Mouse (Mus musculus) hindbrain, embryonic 14.5 days (tissue): ENCODE results near the gene Runx1. TPM values are rescaled to one million over a fixed set of nuclear protein-coding genes. Genes with fewer than 3 reads are reported as not detected.

Experiments
- ATAC-seq: fragments of 200-750 bp; cut with Nextera tagmentation; 2 replicates; pipeline ENCODE4 v1.8.0; 2017; ENCODE audit warnings: moderate number of reproducible peaks, mild to moderate bottlenecking, moderate TSS enrichment, moderate library complexity; ENCODE audit not compliant: low FRiP score
- DNase-seq: peaks from one replicate; pipeline ENCODE4 v3.0.0-alpha.2; 2015; ENCODE audit warnings: low spot score
- H3K27ac ChIP-seq: fragments of 300-500 bp; sonication (generic); 2 replicates; pipeline ENCODE4 v1.5.1; 2014; ENCODE audit warnings: mild to moderate bottlenecking, moderate library complexity
- H3K27me3 ChIP-seq: fragments of 300-500 bp; sonication (generic); 2 replicates; pipeline ENCODE4 v1.6.1; 2014; ENCODE audit warnings: mild to moderate bottlenecking, low read length, mixed read lengths; ENCODE audit not compliant: control insufficient read depth, insufficient read depth
- H3K36me3 ChIP-seq: fragments of 300-500 bp; sonication (generic); replicated peaks from 2 replicates; pipeline ENCODE4 v1.6.1; 2014; ENCODE audit not compliant: control insufficient read depth, insufficient read depth
- H3K4me1 ChIP-seq: fragments of 300-500 bp; sonication (generic); replicated peaks from 2 replicates; pipeline ENCODE4 v1.6.1; 2014; ENCODE audit warnings: antibody characterized with exemption, low read length, mixed read lengths; ENCODE audit not compliant: control insufficient read depth, insufficient read depth
- H3K4me2 ChIP-seq: fragments of 300-500 bp; sonication (generic); replicated peaks from 2 replicates; pipeline ENCODE4 v1.6.1; 2014; ENCODE audit warnings: mild to moderate bottlenecking, moderate library complexity
- H3K4me3 ChIP-seq: fragments of 300-500 bp; sonication (generic); replicated peaks from 2 replicates; pipeline ENCODE4 v1.5.1; 2014; ENCODE audit warnings: mild to moderate bottlenecking, low read length
- H3K9ac ChIP-seq: fragments of 300-500 bp; sonication (generic); 2 replicates; pipeline ENCODE4 v1.6.1; 2014
- H3K9me3 ChIP-seq: fragments of 300-500 bp; sonication (generic); 2 replicates; pipeline ENCODE4 v1.6.1; 2016; ENCODE audit warnings: low read length; ENCODE audit not compliant: control insufficient read depth
- WGBS: fragments of 180-500 bp; shearing (Covaris S2); extraction: QIAGEN DNeasy Blood & Tissue Kit; methylation state at CpG from one replicate; pipeline ENCODE4 v1.1.7; 2014; 5-methylcytosine and 5-hydroxymethylcytosine counted together
- polyA plus RNA-seq: library from polyadenylated mRNA; unstranded; fragments of >200 nt; fragmentation: Nextera tagmentation; extraction: Ambion mirVana; gene quantifications from 2 replicates; pipeline ENCODE4 v1.2.1, GENCODE M21; 2014

Runx1 gene
- polyA plus RNA-seq, 1 experiment from 2014 or later, result 2.2 TPM

DNA sequence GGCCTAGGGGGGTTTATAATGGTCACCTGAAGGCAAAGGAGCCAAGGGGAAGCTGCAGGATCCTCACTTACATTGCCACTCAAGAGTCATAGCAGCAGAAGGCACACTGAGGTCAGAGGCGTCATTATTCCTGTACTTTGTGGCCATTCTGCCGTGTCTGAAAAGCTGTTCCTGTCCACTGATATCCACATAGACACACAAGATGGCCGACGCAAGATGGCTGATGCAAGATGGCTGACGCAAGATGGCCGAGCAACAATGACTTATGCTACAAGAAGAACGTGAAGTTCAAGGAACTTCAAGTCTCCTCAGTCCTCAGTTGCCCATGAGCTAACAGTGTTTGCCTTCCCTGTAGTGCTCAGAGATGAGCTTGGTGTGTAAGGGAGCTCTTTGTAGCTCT, 196.1 kb downstream of the Runx1 start:
- DNase-seq, result no peak
- no peaks in the 10 kb centered on the region for H3K27me3 ChIP-seq
- no peak overlapping the region for H3K4me2 ChIP-seq
- WGBS, result 94% methylated on average over 7 of the region's 7 CpGs
- ATAC-seq, result no peak
- H3K4me1 ChIP-seq, result no peaks in the 10 kb centered on the region
- no peaks in the 10 kb centered on the region for H3K9me3 ChIP-seq
- H3K36me3 ChIP-seq, result no peaks in the 10 kb centered on the region
- no peak overlapping the region for H3K27ac ChIP-seq
- no peak overlapping the region for H3K9ac ChIP-seq
- H3K4me3 ChIP-seq, result no peak overlapping the region

DNA sequence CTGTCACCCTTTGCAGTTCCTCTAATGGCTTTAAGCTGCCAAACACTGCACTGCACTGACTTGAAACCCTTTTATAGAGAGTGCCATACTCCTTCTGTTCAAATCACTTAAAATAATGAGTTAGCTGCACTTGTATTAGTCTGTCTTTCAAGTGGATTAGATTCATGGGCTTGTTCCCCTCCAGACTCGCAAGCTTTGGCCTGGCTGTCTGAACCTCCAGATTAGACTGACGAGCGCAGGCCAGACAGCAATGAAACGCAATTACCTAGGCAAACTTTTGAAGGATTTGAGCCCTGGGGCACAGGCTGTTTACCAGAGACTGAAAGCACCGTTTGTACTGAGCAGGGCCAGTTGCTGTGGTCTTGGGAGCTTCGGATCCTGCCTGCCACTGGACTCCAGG, 198.7 kb downstream of the Runx1 start:
- H3K4me2 ChIP-seq, result no peak overlapping the region
- 46% methylated on average over 6 of the region's 6 CpGs for WGBS
- no peak overlapping the region for H3K27ac ChIP-seq
- H3K36me3 ChIP-seq, result no peaks in the 10 kb centered on the region
- H3K9me3 ChIP-seq, result no peaks in the 10 kb centered on the region
- DNase-seq (no peak), ATAC-seq (no peak)
- H3K27me3 ChIP-seq, result no peaks in the 10 kb centered on the region
- H3K9ac ChIP-seq, result no peak overlapping the region
- H3K4me1 ChIP-seq, result no peaks in the 10 kb centered on the region
- H3K4me3 ChIP-seq, result no peak overlapping the region

DNA sequence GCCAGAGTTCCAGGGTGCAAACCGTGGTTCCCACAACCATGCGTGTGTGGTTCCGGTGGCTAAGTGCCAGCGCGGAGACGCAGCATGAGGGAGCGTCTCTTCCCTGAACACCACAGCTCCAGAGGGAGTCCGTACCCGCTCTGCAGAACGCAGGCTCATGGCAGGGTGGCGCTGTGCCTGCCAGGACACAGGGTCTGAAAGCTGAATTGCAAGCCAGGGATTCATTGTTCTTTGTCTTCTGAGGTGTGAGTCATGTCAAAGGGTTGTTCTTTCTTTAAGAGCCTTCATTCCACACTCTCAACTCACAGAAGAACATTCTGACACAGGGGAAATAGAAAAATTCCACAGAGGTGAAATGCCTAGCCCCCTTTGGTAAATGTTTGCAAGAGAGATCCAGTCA, 202.0 kb downstream of the Runx1 start:
- Histone ChIP-seq H3K4me1 (no peaks in the 10 kb centered on the region), H3K4me2 (no peak overlapping the region), H3K9ac (no peak overlapping the region), H3K4me3 (no peak overlapping the region), H3K9me3 (no peaks in the 10 kb centered on the region), H3K27me3 (no peaks in the 10 kb centered on the region), H3K27ac (no peak overlapping the region), H3K36me3 (no peaks in the 10 kb centered on the region)
- ATAC-seq, result no peak
- DNase-seq, result no peak
- WGBS, result 70% methylated on average over 11 of the region's 11 CpGs

DNA sequence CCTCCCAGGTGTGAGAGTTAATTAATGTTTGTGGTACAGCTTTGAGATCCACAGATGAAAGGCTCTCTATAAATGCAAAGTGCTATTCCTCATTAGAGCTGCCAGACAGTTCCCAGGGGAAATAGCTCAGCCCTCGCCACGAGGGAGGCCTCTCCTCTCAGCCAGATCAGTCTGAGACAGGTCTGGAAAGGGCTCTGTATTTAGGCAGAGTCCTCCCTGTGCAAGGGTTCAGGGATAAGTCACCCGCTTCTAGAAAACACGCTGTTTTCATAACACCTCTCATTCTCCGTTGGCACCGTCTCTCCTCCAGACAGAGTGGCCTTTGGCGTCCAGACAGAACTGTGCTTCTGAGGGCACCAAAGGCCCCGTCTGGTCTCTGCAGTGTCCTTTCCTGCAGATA, 204.1 kb downstream of the Runx1 start:
- Histone ChIP-seq H3K4me1 (no peaks in the 10 kb centered on the region), H3K27ac (no peak overlapping the region), H3K36me3 (no peaks in the 10 kb centered on the region), H3K9ac (no peak overlapping the region), H3K4me3 (no peak overlapping the region), H3K4me2 (no peak overlapping the region), H3K9me3 (no peaks in the 10 kb centered on the region), H3K27me3 (no peaks in the 10 kb centered on the region)
- 72% methylated on average over 8 of the region's 8 CpGs for WGBS
- DNase-seq, result no peak
- no peak for ATAC-seq

DNA sequence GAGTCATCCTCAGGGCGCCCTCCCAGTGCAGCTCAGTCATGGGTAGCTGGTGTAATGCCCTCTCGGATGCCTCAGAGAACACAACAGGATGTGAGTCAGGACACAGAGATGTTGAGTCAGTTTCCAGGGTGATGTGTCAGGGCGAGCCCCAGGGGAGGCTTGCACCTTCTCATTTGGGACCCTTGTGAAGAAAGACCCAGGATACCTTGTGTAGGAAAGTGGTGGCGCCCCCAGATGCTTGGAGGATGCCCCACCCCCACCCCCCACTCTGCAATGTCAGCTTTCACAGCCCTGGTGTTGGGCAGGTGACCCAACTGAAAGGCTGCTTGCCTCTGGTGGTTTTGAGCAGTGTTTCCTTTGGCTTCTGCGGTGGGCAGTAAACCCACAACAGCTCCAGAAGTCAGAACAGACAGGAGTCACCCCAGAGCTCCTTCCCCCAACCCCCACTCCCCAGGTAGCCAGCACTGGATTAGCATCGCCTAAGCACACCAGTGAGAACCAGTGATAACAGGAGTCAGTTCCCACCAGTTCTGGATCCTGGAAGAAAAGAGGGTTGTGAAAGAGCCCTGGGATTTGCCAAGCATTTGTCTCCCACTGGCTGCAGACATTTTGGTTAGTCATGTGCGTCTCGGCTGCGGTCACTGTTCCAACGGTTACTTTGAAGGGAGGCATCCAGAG, 205.0 kb downstream of the Runx1 start:
- Histone ChIP-seq H3K27me3 (no peaks in the 10 kb centered on the region), H3K4me2 (no peak overlapping the region), H3K27ac (no peak overlapping the region), H3K4me3 (no peak overlapping the region), H3K9ac (no peak overlapping the region), H3K9me3 (no peaks in the 10 kb centered on the region), H3K36me3 (no peaks in the 10 kb centered on the region), H3K4me1 (no peaks in the 10 kb centered on the region)
- no peak for DNase-seq
- no peak for ATAC-seq
- WGBS, result 66% methylated on average over 10 of the region's 10 CpGs

DNA sequence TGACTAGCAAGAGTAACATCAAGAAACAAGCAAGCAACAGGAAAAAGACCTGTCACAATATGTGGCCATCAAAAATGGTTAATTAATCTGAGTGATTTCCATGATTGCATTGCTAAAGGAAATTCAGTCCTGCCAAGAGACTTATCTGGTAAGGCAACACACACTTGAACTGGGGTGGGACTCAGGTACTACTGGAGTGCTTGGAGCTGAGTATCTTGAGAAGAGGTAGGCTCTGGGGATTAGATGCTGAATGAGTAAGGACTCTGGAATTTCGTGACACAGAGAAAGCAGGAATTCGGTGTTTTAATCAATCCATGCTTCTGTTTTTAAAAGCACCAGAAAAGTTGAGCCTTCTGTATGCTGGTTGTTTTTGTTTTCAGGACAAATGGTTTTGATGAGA, 209.1 kb downstream of the Runx1 start:
- H3K9ac ChIP-seq, result no peak overlapping the region
- WGBS, result 98% methylated on average over 2 of the region's 2 CpGs

DNA sequence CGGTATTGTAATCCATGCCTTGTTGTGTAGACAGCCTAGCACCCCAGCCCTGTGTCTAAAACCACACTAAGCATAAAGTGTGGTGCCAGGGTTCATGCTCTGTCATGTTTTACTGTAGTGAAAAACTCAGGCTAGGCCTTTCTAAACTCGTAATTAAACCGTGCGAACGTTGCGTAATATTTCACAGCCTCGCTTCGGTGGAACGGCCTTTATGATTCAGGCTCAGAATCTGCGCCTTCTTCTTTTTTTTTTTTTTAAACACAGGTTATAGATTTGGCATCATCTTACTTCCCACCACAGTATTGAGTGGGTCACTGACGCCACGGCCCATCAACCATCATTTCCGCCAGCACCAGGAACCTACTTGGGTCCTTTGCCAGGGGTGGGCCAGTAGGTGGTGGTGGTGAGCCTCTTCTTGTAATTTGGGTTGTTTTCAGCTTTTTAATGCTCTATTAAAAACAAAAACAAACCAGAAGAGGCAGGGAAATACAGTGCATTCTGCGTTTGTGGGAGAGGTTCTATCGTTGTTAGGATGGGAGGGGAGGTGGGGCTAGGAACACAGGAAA, 210.6 kb downstream of the Runx1 start:
- DNase-seq (no peak), ATAC-seq (no peak)
- Histone ChIP-seq H3K9ac (no peak overlapping the region), H3K9me3 (no peaks in the 10 kb centered on the region), H3K27me3 (no peaks in the 10 kb centered on the region), H3K4me1 (0 out of 2 replicates have a peak, but pooled peaks cover 3% of the 10 kb centered on the region), H3K36me3 (no peaks in the 10 kb centered on the region), H3K4me2 (no peak overlapping the region), H3K4me3 (no peak overlapping the region), H3K27ac (no peak overlapping the region)
- 92% methylated on average over 15 of the region's 15 CpGs for WGBS

More for the DNA sequence above, 209.1 kb downstream of the Runx1 start:
- Histone ChIP-seq H3K9me3 (no peaks in the 10 kb centered on the region), H3K27ac (no peak overlapping the region), H3K36me3 (no peaks in the 10 kb centered on the region), H3K4me3 (no peak overlapping the region), H3K27me3 (no peaks in the 10 kb centered on the region), H3K4me1 (no peaks in the 10 kb centered on the region), H3K4me2 (no peak overlapping the region)
- DNase-seq, result no peak
- ATAC-seq, result no peak

DNA sequence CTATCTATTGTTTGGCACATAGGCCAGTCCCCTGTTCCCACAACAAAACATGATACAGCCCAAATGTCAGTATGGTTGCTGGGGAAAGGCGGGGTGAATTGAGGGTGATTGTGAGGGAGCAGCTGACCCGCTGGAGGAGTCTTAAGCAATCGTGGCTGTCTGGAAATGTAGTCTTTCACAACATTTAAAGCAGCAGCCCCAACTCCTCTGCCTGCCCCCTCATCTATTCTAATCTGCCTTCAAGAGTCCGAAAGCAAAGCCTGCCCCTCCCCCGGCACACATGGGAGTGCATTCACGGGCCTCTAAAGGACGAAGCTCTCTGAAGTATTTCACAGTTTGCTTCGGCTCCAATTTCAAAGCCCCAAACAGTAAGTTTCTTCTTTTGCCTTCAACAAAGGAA, 213.4 kb downstream of the Runx1 start:
- Histone ChIP-seq H3K4me2 (no peak overlapping the region), H3K9ac (no peak overlapping the region), H3K4me1 (0 out of 2 replicates have a peak, but pooled peaks cover 5% of the 10 kb centered on the region), H3K9me3 (no peaks in the 10 kb centered on the region), H3K27me3 (peaks cover 5% of the 10 kb centered on the region; the same call in 1 of the 2 replicates), H3K36me3 (no peaks in the 10 kb centered on the region), H3K27ac (no peak overlapping the region), H3K4me3 (no peak overlapping the region)
- DNase-seq (no peak), ATAC-seq (no peak)
- WGBS, result 36% methylated on average over 8 of the region's 8 CpGs

DNA sequence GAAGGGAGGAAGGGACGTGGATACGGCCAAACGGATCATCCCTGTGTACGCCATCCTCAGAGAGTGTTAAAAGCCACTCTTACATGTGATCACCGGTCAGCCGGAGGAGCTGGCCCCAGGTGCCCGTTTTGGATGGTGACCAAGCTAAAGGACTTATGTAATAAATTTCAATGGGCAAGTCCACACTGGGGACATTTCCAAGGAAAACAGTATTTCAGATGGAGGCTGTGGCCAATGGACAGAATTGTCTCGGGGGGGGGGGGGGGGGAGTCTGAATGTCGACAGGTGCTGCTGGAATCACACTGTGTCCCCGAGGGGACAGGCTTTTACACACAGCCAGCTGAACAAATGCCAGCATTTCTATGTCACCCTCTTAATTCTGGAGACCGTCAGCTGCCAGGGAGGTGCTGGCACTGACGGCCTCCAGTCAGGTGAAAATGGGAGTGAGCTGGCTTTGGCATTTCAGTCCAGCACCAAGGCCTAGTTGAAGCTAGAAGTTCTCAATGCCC, 214.3 kb downstream of the Runx1 start:
- ATAC-seq (no peak), DNase-seq (no peak)
- no peaks in the 10 kb centered on the region for H3K9me3 ChIP-seq
- H3K36me3 ChIP-seq, result no peaks in the 10 kb centered on the region
- peaks cover 6% of the 10 kb centered on the region; the same call in 1 of the 2 replicates for H3K27me3 ChIP-seq
- H3K4me3 ChIP-seq, result no peak overlapping the region
- 0 out of 2 replicates have a peak, but pooled peaks cover 5% of the 10 kb centered on the region for H3K4me1 ChIP-seq
- H3K27ac ChIP-seq, result no peak overlapping the region
- no peak overlapping the region for H3K4me2 ChIP-seq
- 85% methylated on average over 12 of the region's 12 CpGs for WGBS
- H3K9ac ChIP-seq, result no peak overlapping the region
